Mouse (Mus musculus) ES-E14 (cell line): ENCODE measurements around the gene Rnf144b.

Source experiments
- CHD2 ChIP-seq: IDR thresholded peaks from 2 replicates; pipeline ENCODE4 v1.6.1; 2014; ENCODE audit warnings: mild to moderate bottlenecking, low read depth, low read length, inconsistent platforms
- HCFC1 ChIP-seq: IDR thresholded peaks from 2 replicates; pipeline ENCODE4 v1.6.1; 2012; ENCODE audit warnings: low read length, inconsistent platforms, borderline replicate concordance; ENCODE audit not compliant: insufficient read depth
- MAFK ChIP-seq: IDR thresholded peaks from 2 replicates; pipeline ENCODE4 v1.6.1; 2014; ENCODE audit warnings: mild to moderate bottlenecking, low read depth, low read length, inconsistent platforms; ENCODE audit not compliant: insufficient read depth
- ZC3H11A ChIP-seq: IDR thresholded peaks from 2 replicates; pipeline ENCODE4 v1.6.1; 2012; ENCODE audit warnings: low read depth, mild to moderate bottlenecking, inconsistent platforms, low read length, borderline replicate concordance
- ZNF384 ChIP-seq: IDR thresholded peaks from 2 replicates; pipeline ENCODE4 v1.6.1; 2012; ENCODE audit warnings: low read depth, low read length, inconsistent platforms

DNA sequence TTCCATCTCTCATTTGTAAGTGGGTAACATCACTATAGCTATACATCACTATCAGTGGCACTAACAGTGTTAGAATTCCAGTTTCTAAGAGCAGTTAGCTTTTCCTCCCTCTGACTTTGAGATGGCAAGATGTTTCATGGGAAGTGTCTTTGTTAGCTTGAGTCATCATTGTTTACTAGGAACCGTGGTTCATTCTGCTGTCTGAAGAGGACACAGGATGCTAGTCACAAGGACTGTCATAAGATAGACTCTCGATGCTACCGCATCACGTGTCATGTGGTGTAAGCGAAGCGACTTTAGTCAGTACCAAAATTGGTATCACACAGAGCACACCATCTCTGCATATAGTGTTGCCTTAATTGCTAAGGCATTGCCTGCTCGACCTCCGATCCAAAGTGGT, 105.7 kb downstream of the Rnf144b start:
- TF ChIP-seq MAFK (no peak), HCFC1 (no peak), ZC3H11A (no peak), CHD2 (no peak), ZNF384 (no peak)
